Mouse (Mus musculus) fat pad, adult 2 months (tissue): ENCODE data around the gene F2rl2.

Experiments used
- DNase-seq: peaks from one replicate; pipeline ENCODE4 v3.0.0-alpha.2; 2011; ENCODE audit warnings: low read depth, low spot score; ENCODE audit errors: extremely low read depth

The F2rl2 gene

DNA sequence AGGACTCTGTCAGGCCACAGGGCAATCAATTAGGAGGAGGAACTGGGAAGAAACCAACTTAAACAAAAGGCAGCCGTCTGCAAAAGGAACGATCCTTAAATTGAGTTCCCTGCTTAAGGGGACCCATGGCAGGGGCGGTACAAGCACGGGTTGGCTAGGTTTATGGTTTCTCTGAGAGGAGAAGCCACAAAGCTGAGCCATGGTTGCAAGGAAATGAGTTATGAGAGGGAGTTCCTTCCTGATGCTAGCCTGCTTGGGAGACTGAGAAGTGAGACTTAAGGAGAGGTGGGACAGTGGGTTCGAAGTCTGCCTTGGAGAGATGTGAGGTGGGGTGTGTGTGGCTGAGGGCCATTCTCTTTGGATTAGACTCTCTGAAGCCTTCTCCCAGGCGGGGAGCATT is 1.2 kb downstream of the F2rl2 start:
- DNase-seq, result no peak

DNA sequence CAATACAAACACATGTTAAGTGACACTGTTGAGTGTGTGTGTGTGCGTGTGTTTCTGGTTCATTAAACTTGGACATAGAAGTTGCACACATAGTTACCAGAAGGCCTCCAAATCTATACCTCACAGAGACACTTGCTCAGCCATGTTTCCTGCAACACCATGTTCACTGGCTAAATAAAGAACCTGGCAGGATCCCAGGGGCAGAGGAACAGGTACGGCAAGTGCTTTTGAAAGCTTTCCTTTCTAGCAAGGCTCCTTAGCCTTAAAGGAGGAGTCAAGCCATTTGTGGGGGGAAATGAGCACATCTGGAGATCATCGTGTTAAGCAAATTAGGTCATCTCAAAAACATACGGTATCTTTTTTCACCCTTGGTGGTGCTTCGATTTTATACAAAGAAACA is 6.7 kb downstream of the F2rl2 start:
- peak; percentile 25 for DNase-seq

DNA sequence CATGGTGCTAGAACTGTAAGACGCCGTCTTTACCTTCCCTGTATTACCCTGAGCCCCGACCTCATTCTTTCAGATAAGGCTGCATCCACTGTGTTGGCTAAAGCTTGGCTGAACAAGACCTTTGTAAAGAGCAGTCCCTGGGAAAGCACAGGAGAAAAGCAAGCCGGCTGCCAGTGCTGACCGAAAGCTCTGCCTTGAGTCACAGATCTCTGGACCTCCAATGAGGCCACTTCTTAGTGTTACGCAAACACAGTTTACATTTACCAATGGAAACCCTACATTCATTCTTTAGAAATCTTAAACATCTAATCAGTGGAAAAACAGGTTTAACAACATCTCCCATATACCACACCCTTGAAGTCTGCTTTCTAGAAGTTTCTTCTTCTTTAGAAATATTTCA is 8.9 kb downstream of the F2rl2 start:
- DNase-seq, result no peak

DNA sequence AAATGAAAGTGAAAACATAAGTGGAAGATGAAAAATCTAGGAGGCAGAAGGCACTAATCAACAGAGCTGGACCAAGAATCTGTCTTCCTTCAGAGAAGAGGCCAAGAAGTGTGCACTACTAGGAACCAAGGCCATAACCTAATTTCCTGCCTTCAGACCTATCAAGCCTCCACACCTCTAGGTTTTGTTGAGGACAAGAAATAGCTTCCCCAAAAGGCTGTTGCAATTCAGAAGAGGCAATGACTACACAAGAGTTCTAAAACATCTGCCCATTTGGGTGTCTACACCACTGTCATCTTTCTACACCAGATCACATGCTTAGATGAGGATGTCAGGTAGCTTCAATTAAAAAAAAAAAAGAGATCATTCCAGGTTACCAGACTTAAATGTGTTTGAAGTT is 15.4 kb downstream of the F2rl2 start:
- DNase-seq, result no peak

DNA sequence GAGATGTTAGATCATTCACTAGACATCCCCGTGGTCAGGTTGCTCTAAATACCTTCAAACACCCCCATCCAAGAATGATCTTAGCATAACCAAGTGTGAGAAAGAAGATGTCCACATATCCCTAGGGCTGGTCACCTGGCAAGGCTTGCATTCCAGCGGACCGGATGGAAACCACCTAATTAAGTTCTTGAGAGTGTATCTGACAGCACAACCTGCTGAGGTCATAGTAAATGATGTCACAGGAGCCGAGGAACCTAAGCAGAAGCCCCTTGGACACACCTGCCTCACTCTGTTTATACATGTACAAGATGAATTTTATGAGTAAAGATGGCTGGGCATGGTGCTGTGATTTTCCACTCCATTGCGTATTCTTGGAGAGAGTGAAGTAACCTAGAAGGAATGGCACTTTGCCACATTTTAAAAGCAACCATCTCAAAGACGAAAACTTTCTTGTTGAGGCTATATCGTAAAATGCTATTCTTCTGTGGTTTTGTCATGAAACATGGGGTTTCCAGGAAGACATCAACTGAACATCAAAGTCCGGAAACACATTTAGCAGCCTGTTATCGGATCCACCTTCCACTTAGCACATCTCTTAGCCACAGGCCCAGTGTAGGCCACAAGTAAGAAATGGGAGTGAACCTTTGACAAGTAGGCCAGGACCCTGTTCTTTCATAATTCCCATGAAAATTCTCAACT is 16.1 kb downstream of the F2rl2 start:
- no peak for DNase-seq

DNA sequence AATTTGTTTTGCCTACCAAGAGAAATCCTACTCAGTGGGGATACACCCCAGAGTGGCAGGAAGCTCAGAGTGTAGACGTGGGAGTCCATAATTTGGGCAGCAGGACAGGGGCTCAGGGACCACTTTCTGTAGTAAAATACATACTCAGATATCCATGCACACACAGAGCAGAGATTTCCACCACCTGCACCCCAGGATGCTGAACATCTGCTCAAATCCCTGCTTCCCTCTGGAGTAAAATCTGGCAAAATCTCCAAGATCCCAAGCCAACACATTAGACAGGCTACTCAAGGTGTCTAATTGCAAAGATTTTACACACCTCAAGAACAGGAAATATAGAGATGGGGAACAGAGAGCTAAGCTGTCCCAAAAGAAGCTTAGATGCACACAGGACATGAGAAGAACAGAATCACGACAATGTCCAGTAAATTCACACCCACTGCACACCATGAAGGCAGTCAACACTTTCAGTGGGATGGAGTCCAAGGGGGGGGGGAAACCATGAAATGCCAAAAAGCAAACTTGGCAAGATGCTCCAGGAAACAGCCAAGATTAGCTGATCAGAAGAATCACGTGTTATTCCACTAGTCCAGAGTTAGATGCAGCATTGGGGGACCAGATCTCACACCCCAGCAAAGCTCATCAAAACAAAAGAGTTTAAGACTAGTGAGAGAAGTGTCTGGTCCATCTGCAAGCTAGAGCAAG is 17.8 kb downstream of the F2rl2 start:
- no peak for DNase-seq

DNA sequence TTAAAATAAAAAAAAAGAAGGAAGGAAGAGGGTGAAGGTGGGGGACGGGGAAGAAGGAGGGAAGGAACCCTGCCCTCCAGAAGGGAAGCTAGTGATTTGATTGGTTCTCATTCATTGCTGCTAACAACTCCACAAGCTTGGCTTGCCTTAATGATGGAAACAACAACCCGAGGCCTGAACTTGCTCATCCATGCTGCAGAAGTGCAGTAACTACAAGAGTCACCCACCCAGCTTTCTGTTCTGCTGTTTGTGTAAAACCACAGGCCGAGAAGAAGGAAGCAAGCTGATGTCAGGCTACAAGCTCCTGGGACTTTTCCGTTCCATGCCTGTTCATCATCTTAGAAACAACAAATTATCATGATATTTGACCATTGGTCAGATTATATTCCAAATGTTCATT is 18.7 kb downstream of the F2rl2 start:
- DNase-seq, result no peak

DNA sequence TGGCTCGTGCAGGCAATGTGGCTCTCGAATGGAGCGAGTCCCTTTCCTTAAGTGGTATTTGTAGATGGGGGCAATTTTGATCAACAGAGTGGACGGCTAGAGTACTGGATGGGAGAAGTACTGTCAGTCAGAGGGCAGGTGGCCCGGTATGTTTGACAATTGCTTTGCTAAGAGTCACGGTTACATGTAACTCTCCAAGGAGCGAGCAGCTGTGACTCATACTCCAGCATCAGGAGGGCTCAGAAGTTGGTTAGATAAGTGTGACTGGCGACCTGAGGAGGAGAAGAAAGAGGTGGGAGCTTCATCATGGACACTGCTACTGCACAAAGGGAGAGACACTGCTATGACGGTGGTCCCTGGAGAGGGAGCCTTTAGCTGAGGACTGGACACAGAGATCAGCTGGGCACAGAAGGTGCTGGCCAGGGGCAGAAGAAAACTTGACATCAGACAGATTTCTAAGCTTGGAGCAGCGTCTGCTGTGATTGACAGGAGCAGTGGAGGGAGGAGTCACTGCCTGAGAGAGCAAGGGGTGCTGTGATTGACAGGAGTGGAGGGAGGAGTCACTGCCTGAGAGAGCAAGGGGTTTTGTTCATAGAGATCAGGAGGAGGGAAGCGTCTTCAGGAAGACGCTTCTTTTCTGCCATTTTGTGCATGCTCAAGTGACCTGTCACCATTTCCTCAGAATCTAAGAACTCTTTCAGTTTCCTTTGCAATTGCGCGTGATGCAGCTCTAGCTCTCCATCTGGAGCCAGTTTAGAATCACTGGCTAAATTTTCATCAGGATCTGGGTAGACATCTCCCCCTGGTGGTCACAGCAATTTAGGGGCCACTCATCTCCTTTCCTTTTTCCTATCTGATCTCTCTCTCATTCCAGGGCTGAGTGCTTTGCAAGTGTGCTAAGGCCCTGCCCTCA is 22.9 kb downstream of the F2rl2 start:
- no peak for DNase-seq

DNA sequence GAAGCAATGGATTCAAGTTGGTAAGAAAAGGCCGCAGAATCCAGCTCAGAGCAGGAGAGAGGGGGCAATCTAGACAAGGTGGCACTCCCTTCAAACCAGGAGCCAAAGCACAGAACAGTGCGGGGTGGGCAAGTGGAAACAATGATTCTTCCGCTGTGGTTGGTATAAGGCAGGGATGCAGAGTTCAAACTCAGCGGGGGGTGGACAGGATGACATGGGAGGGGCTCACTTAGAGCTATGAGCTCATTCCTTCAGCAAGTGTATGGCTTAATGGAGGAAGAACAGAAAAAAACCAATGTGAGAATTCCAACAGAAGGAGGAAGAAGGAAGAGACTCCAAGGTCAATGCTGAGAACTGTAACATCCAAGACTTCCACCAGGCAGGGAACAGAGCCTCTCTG is 33.8 kb downstream of the F2rl2 start:
- no peak for DNase-seq

DNA sequence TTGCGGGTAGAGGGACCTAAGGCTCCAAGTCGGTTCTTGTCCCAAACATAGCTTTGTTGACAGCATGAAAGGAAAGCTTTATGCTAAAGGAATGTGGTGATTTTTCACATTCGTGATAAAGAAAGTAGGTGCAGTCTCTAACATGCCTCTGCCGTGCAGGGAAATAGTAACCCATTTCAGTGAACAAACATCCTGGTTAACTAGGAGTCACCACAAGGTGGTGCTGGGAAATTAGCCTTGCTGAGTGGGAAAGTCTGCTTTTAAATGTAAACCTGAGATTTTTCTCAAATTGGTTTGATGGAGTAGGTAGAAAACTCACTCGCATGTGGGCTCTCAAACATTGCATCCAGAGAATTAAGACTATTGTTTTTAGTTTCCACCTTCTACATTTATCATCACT is 43.0 kb downstream of the F2rl2 start:
- DNase-seq, result no peak

DNA sequence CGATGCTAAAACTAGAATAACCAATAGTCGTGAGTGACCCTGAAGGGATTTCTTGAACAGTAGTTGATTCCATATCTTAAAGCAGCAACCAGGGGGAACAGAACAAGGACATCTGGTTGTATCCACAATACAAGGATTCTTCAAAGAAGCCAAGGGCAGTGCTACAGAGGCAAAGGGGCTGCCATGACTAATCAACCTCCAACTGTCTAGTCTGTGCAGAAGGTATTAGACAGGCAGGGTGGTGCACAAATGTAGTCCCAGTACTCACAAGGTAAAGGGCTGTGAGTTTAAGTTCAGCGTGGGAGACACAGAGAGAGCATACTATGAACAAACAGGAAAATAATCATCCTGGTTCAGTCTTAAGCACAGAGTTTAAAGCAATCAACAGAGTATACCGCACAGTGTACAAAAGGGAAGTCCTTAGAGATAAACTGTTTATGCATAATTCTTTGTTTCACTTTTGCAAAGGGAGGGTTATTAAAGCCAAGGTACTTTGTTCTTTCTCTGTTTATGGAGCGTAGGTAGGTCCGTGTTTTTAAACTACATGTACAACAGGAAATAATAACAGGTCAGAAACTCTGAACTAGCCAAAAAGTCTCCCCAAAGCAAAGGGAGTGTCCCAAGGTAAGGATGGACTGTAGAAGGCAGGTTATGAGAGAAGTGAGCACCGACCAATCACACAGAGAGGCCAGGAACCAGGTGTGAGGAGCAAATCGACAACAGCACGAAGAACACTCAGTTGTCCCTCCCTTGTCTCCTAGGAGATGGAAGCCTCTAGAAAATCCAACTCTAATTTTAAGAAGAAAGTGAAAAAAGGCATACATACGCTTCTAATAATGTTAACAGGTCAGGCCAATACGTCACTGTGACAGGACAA is 45.4 kb downstream of the F2rl2 start:
- DNase-seq, result no peak

DNA sequence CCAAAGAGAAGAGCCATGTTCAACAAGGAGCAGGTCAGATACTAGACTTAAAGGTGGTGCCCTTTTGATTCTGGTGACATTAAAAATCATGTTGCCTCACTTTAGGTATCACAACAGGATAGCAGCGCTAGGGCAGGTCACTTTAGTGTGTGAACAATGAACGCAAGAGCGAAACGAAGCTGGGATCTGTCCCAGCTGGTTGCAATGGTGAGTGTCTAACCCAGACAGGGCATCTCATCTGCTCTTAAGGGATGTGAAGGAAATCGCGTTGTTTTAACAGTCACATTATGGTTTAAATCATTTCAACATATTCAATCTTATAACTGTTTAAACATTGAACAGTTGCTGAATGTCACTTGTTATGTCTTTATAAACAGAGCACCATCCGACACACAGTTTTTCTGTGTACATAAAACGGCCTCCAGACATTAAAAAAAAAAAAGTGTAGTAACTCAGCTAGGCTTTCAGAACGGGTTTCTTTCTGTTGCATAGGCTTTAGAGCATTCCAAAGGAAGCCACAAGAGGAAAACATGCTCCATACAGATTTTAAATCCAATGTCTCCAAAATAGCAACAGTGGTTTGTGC is 46.3 kb downstream of the F2rl2 start:
- DNase-seq, result no peak

DNA sequence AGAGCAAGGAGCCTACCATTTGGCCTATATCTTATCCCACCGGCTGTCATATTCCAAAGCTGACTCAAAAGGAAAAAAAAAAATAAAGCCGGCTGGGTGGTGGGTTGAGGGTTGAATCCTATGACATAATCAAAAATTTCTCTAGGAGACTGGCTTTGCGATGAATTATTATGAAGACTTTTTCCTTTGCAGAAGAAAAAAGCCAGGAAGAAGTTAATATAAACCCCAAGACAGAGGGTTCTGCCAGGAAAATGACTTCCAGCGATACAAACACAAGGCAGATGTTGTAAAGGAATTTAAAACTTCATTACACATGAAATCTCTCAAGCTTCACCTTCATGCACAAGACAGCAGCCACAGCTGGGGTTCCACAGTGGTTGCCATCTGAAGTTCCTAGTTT is 48.8 kb downstream of the F2rl2 start:
- DNase-seq, result no peak

DNA sequence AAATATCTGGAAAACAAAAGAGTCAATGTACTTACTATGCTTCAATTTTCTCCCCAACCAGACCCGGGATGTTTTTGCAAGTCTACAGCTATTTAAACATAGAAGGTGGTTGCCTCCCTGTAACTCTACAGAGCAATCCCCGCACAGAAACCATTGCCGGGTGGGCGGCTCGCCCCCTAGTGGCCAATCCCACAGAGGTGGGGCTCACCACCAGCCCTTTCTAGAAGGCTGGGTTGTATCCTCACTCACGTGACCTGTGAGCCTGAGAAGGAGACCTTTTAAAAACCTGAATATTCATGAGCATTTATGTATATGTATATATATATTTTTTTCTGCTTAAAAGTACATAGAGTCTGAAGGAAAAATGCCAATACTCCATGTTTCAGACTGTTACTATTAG is 49.9 kb downstream of the F2rl2 start:
- no peak for DNase-seq

DNA sequence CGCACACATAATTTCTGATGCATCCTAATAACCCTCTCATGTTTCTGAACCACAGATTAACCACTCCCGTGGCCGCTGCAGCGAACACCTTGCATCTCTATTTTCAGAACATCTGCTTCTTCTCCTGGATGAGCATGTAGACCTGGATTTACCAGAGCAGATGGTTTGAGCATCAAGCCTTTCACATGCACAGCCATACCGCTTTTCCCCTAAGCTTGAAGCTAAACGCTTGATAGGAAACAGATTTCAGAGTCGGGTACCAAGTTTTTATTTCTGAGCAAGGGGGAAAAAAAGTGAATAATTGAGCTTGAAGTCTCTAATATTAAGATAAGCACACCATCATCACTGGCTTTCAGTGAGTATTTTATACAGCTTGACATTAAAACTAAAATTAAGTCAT is 50.4 kb downstream of the F2rl2 start:
- no peak for DNase-seq

DNA sequence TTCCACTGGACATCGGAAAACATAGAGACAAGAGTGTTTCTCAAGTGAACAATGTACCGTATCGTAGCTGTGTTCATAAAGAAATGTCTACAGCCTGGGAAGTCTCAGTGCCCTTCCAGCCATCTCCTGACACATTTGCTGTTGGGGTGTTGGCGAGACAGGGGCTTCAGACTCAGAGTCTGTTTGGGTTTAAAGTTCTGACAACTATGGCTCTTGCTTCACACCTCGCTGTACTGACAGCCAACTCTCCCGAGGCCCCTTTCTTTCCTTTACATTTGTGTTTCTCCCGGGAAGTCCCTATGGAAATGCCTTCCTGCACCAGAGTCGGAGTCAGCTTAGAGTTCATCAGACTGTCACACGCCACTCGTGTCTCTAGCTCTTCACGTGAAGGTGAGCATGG is 50.9 kb downstream of the F2rl2 start:
- DNase-seq, result no peak
